Mouse (Mus musculus) urinary bladder, postnatal 36 days (tissue): ENCODE data around the gene Ceacam11.
"Not testable (repeated sequence)": the region's sequence is repeated elsewhere in the genome, so short reads cannot be mapped to it uniquely, and the experiment has no call there.

Experiments used
- DNase-seq, 2 experiments: peaks; one replicate each; pipeline ENCODE4 v3.0.0; 2022; ENCODE audit warnings: low spot score in 2 of 2, mixed read lengths in 1 of 2

The Ceacam11 gene

GRCm38 (mm10) chr7:17971824-17972223, at the start of gene Ceacam11:
TSS of gene Ceacam11 (plus strand) at chr7:17972124.
- DNase-seq, result no peak

DNA sequence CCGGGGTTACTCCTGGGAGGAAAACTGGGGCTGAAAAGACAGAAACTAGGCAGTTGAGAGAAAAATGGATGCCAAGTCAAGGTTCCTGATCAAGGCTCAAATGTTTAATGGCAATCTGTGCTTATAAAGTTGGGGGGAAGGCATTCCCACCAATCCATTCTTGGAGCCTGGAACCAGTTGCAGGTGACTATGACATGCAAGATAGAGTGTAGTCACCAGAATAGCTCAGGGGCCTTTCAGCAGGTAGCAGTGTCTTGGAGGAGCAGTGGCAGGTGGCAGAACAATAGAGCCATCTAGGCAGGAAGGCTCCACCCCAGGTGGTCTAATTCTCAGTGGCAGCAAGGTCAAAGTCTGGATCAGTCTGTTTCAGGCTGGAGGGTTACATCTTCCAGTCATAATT, 29.2 kb downstream of the Ceacam11 start:
- not testable (repeated sequence) for DNase-seq

- no peak for DNase-seq
Measured at GRCm38 (mm10) chr7:18009589-18009988, 37.7 kb downstream of the Ceacam11 start, which contains the start of gene Ceacam13. TSS of gene Ceacam13 (plus strand) at chr7:18009889.
